Mouse (Mus musculus) sigmoid colon, adult 10 weeks (tissue): ENCODE data around the gene Adamts13. TPM values are rescaled to one million over a fixed set of nuclear protein-coding genes. Genes with fewer than 3 reads are reported as not detected.

Experiments used
- polyA plus RNA-seq: library from polyadenylated mRNA; stranded (reverse); fragments of 350-450 nt; fragmentation: Illumina TruSeq; extraction: RNeasy Lipid Tissue Mini Kit (QIAGEN cat#74804); gene quantifications from one replicate; pipeline ENCODE4 v1.2.3, GENCODE M21; 2014; ENCODE audit warnings: low read depth, low replicate concordance

The Adamts13 gene
- 0.16 TPM for polyA plus RNA-seq

DNA sequence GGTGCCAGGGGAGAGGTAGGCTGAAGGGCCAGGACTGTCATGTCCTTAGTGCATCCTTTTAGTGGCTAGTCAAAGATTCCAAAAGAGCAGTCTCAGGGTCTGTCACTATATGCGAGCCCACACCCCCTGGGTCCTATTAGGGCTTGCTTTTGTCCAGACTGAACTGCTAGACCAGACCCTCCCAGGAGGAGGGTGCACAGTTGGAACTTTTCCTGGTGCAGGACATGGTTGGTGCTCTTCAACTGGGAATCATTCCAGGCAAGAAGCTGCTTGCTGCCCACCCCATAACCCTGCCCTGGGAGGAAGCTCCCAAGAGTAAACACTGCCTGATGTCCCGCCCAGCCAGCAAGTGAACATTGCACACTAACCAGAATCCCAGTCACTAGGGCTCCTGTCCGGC lies at the start of gene Adamts13:
Gene Adamts13 (plus strand): TSS at position 301 of the 400 bp plus-strand sequence.

DNA sequence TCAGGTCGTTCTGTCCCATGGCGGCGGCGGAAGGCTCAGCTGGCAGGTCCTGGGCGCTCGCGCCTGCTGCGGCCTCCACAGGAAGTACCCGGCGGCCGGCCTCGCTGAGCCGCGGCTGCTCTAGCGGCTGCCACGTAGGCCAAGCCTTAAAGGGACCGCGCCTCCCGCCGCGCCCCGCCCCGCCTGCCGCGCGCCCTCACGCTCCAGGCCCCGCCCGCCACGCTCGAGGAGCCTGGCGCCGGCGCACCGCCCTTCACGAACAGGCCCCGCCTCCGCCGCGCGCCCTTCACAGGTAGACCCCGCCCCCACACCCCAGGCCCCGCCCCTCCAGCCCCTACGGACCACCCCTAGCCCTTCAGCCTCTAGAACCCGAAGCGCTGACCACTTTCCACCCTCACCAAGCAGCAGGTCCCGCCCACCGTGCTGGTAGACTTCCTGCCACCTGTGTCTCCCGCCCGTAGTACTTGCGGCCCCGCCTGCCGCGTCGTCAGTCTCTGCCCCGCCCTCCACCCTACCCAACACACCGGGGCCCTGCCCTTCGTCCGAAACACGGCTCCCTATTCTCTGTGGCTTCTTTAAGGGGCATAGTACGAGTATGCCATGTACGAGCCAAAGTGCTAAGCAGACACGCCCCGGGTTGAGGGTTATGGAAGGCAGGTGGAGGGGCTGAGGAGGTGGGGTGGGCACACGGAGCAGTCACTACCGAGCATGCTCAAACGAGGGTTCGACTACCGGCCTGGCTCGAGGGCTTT lies 39.7 kb upstream of the Adamts13 start, which contains the start of the genes Surf4 and Stkld1:
Gene Surf4 (minus strand): TSS at position 625 of the 752 bp plus-strand sequence.
Gene Stkld1 (plus strand): TSS at position 744 of the 752 bp plus-strand sequence.

DNA sequence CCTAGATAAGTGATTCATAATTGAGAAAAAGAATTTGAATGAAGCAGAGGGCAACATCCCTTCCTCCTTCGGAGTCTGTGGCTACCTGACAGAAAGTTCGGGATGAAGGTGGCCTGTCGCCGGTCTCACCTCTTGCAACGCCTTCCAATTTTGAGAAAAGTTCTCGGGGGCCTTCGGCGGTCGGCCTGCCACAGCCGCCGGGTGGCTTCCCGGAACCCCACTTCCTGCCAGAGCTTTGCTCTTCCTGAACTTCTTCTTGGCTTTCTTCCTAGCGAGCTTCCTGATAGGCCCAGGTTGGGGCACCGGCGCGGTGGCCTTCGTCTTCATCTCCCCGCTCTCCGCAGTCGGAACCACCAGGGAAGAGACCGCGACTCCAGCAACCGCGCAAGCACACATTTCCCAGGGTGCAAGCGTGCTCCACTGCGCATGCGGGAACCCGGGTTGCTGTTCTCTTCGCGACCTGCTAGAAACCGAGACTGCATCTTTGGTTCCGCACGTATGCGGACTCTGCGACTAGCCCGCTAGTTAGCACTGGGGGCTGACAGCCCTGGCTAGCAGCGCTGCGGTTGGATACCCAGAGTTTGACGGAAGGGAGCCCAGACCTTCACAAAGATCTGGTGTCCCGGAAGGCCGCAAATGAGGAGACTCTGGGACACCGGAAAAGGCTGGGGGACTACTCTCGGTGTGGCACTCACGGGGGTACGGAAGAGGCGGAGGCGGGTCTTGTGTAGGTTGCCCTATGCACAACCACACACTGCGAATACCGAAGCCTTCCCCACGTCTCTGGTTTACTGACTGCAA lies 9.1 kb upstream of the Adamts13 start, which contains the start of gene Rexo4:
Gene Rexo4 (minus strand): TSS at position 464 of the 801 bp plus-strand sequence.

GRCm38 (mm10) chr2:27009714-27010244 lies 36.6 kb downstream of the Adamts13 start, which contains the start of gene Cacfd1:
TSS of gene Cacfd1 (plus strand) at chr2:27009926.

GRCm38 (mm10) chr2:27027618-27028436 lies 54.6 kb downstream of the Adamts13 start, which contains the start of gene Slc2a6:
TSS of gene Slc2a6 (minus strand) at chr2:27027998.

Other genes starting within 250 kb of the Adamts13 start
- gene Abo, start 108.4 kb upstream of the Adamts13 start, polyA plus RNA-seq, result 5.7 TPM
- gene Surf6, start 70.5 kb upstream of the Adamts13 start, polyA plus RNA-seq, result 11.2 TPM
- 8.1 TPM for gene Med22, start 62.7 kb upstream of the Adamts13 start, polyA plus RNA-seq
- 58.1 TPM for gene Rpl7a, start 62.7 kb upstream of the Adamts13 start, polyA plus RNA-seq
- gene Surf2, start 57.0 kb upstream of the Adamts13 start, polyA plus RNA-seq, result 10.4 TPM
- gene Surf1, start 56.9 kb upstream of the Adamts13 start, polyA plus RNA-seq, result 55.3 TPM
- 77.8 TPM for gene Surf4, start 39.5 kb upstream of the Adamts13 start, polyA plus RNA-seq
- not detected for gene Stkld1, start 39.4 kb upstream of the Adamts13 start, polyA plus RNA-seq
- gene Rexo4, start 9.0 kb upstream of the Adamts13 start, polyA plus RNA-seq, result 56.8 TPM
- 25.0 TPM for gene Cacfd1, start 36.5 kb downstream of the Adamts13 start, polyA plus RNA-seq
- not detected for gene Slc2a6, start 54.6 kb downstream of the Adamts13 start, polyA plus RNA-seq
- not detected for gene Mymk, start 98.8 kb downstream of the Adamts13 start, polyA plus RNA-seq
- not detected for gene Adamtsl2, start 106.0 kb downstream of the Adamts13 start, polyA plus RNA-seq
- not detected for gene Fam163b, start 169.1 kb downstream of the Adamts13 start, polyA plus RNA-seq
- gene Dbh, start 191.8 kb downstream of the Adamts13 start, polyA plus RNA-seq, result not detected